Mouse (Mus musculus) midbrain, postnatal 0 days (tissue): Measurements from ENCODE around the gene Armc9. TPM values are rescaled to one million over a fixed set of nuclear protein-coding genes. Genes with fewer than 3 reads are reported as not detected.

Experiments used
- ATAC-seq: fragments of 200-750 bp; cut with Nextera tagmentation; 2 replicates; pipeline ENCODE4 v1.8.0; 2017; ENCODE audit warnings: moderate number of reproducible peaks, mild to moderate bottlenecking, moderate TSS enrichment, moderate library complexity; ENCODE audit not compliant: low FRiP score
- DNase-seq: peaks from one replicate; pipeline ENCODE4 v3.0.0-alpha.2; 2015; ENCODE audit warnings: low spot score
- H3K27ac ChIP-seq: fragments of 300-500 bp; sonication (generic); 2 replicates; pipeline ENCODE4 v1.5.1; 2014; ENCODE audit warnings: low read depth, mild to moderate bottlenecking, low read length, mixed read lengths
- H3K27me3 ChIP-seq: fragments of 300-500 bp; sonication (generic); 2 replicates; pipeline ENCODE4 v1.6.1; 2014; ENCODE audit warnings: low read length, control low read depth, mixed read lengths; ENCODE audit not compliant: insufficient read depth
- H3K36me3 ChIP-seq: fragments of 300-500 bp; sonication (generic); 2 replicates; pipeline ENCODE4 v1.6.1; 2014; ENCODE audit warnings: low read length, control low read depth, mixed read lengths; ENCODE audit not compliant: insufficient read depth
- H3K4me1 ChIP-seq: fragments of 300-500 bp; sonication (generic); 2 replicates; pipeline ENCODE4 v1.6.1; 2014; ENCODE audit warnings: mild to moderate bottlenecking, control low read depth, antibody characterized with exemption, low read length, mixed read lengths; ENCODE audit not compliant: insufficient read depth
- H3K4me2 ChIP-seq: fragments of 300-500 bp; sonication (generic); 2 replicates; pipeline ENCODE4 v1.6.1; 2014; ENCODE audit warnings: low read depth, mild to moderate bottlenecking, low read length, mixed read lengths; ENCODE audit not compliant: poor library complexity, severe bottlenecking
- H3K4me3 ChIP-seq: fragments of 300-500 bp; sonication (generic); 2 replicates; pipeline ENCODE4 v1.5.1; 2014; ENCODE audit warnings: low read depth, mild to moderate bottlenecking, low read length, moderate library complexity
- H3K9ac ChIP-seq: fragments of 300-500 bp; sonication (generic); replicated peaks from 2 replicates; pipeline ENCODE4 v1.6.1; 2014; ENCODE audit warnings: mild to moderate bottlenecking, low read length, moderate library complexity, mixed read lengths; ENCODE audit not compliant: poor library complexity, severe bottlenecking
- H3K9me3 ChIP-seq: fragments of 300-500 bp; sonication (generic); 2 replicates; pipeline ENCODE4 v1.6.1; 2016; ENCODE audit warnings: low read length, control low read depth
- CTCF ChIP-seq: IDR thresholded peaks from 2 replicates; pipeline ENCODE4 v1.5.1; 2016; ENCODE audit warnings: antibody characterized with exemption, mild to moderate bottlenecking
- WGBS: fragments of 180-500 bp; shearing (Covaris S2); extraction: QIAGEN DNeasy Blood & Tissue Kit; methylation state at CpG from one replicate; pipeline ENCODE4 v1.1.7; 2014; 5-methylcytosine and 5-hydroxymethylcytosine counted together
- polyA plus RNA-seq: library from polyadenylated mRNA; unstranded; fragments of >200 nt; fragmentation: Nextera tagmentation; extraction: Ambion mirVana; gene quantifications from 2 replicates; pipeline ENCODE4 v1.2.1, GENCODE M21; 2015
- total RNA-seq: library from RNA; depleted of rRNA; stranded (reverse); fragments of >200 nt; gene quantifications from 2 replicates; pipeline ENCODE4 v1.2.3, GENCODE M21; 2014; rRNA removed

Armc9 gene
- total and polyA plus RNA-seq, 2 experiments from 2014 or later, result 31.0 to 42.6 TPM

DNA sequence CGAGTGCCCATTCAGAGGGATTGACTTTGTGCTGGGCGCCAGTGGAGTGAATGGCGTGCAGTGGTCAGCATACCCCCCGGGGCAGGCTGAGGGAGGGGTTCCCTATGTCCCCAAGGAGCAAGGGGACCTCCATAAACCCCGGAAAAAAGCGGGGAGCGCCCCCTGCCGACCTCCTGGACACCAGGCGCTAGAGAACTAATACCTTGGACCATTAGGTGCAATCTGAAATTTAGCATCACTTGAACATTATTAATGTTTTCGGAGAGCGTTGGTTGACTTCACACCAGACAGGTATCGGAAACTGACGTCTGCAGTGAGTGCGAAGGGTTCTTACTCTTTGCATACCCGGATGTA lies 159.2 kb downstream of the Armc9 start:
- no peak for DNase-seq
- 0 out of 2 replicates have a peak, but pooled peaks cover 3% of the 10 kb centered on the region for H3K27me3 ChIP-seq
- peak; percentile 36; the same call in 1 of the 2 replicates for TF ChIP-seq CTCF
- no peak overlapping the region for H3K27ac ChIP-seq
- ATAC-seq, result no peak
- H3K9me3 ChIP-seq, result no peaks in the 10 kb centered on the region
- H3K4me3 ChIP-seq, result no peak overlapping the region
- no peaks in the 10 kb centered on the region for H3K36me3 ChIP-seq
- no peak overlapping the region for H3K9ac ChIP-seq
- WGBS, result 24% methylated on average over 15 of the region's 15 CpGs
- H3K4me1 ChIP-seq, result no peaks in the 10 kb centered on the region
- no peak overlapping the region for H3K4me2 ChIP-seq

DNA sequence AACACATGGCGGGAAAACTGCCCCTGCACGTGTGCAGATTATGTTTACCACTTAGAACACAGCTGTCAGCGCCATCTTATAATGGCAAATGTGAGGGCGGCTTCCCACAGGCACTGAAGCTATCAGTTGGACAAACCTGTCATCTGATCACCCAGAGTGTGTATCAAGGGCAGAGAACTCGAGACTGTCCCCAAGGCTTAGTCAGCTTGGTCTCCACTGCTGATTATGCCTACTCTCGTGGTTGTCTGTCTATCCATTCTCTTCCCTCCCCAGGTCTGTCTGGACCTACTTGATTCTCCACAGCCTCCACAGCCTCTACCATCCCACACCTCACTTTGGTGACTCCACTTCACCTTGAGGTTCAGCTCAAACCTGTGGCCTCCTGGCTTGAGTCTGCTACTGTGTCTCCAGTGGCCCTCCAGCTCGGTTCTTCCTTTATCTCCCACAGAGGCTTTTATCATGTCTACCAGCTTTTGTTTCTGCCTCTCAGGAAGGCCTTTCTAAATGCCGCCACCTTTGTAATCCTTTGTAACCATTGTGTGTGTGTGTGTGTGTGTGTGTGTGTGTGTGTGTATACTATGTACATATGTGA lies 166.3 kb downstream of the Armc9 start:
- H3K4me1 ChIP-seq, result no peaks in the 10 kb centered on the region
- 88% methylated on average over 6 of the region's 8 CpGs for WGBS
- H3K9me3 ChIP-seq, result no peaks in the 10 kb centered on the region
- H3K27ac ChIP-seq, result no peak overlapping the region
- no peaks in the 10 kb centered on the region for H3K36me3 ChIP-seq
- H3K4me3 ChIP-seq, result no peak overlapping the region
- no peak overlapping the region for H3K4me2 ChIP-seq
- no peak for ATAC-seq
- H3K27me3 ChIP-seq, result no peaks in the 10 kb centered on the region
- no peak for DNase-seq
- no peak for TF ChIP-seq CTCF
- no peak overlapping the region for H3K9ac ChIP-seq

Other genes starting within 250 kb of the Armc9 start
- gene 4933407L21Rik, start 226.3 kb upstream of the Armc9 start, total RNA-seq, result 9.4 and 10.6 TPM in 2 replicates
- gene 4933407L21Rik, start 226.3 kb upstream of the Armc9 start, polyA plus RNA-seq, result 8.5 and 10.1 TPM in 2 replicates
- gene Gpr55, start 193.8 kb upstream of the Armc9 start, total RNA-seq, result 0.22 TPM in 1 of 2 replicates, not detected in the other
- 0.10 and 0.19 TPM in 2 replicates for gene Gpr55, start 193.8 kb upstream of the Armc9 start, polyA plus RNA-seq
- not detected in 2 replicates for gene Spata3, start 138.0 kb upstream of the Armc9 start, total RNA-seq
- gene Spata3, start 138.0 kb upstream of the Armc9 start, polyA plus RNA-seq, result 0.91 and 1.4 TPM in 2 replicates
- 43.4 and 43.9 TPM in 2 replicates for gene 2810459M11Rik, start 108.9 kb upstream of the Armc9 start, total RNA-seq
- 13.4 and 14.3 TPM in 2 replicates for gene 2810459M11Rik, start 108.9 kb upstream of the Armc9 start, polyA plus RNA-seq
- 91.5 and 103 TPM in 2 replicates for gene Psmd1, start 90.4 kb upstream of the Armc9 start, total RNA-seq
- gene Psmd1, start 90.4 kb upstream of the Armc9 start, polyA plus RNA-seq, result 193 and 195 TPM in 2 replicates
- gene Htr2b, start 42.8 kb upstream of the Armc9 start, total RNA-seq, result not detected in 2 replicates
- gene Htr2b, start 42.8 kb upstream of the Armc9 start, polyA plus RNA-seq, result 0.20 and 0.43 TPM in 2 replicates
- gene Gm21972, start 21.1 kb upstream of the Armc9 start, total RNA-seq, result 0.49 and 5.0 TPM in 2 replicates
- gene Gm21972, start 21.1 kb upstream of the Armc9 start, polyA plus RNA-seq, result 0.32 and 0.48 TPM in 2 replicates
- 14.5 and 14.9 TPM in 2 replicates for gene B3gnt7, start 148.1 kb downstream of the Armc9 start, total RNA-seq
- 15.0 and 15.7 TPM in 2 replicates for gene B3gnt7, start 148.1 kb downstream of the Armc9 start, polyA plus RNA-seq
- gene Ncl, start 204.6 kb downstream of the Armc9 start, total RNA-seq, result 29.8 and 40.7 TPM in 2 replicates
- 185 and 209 TPM in 2 replicates for gene Ncl, start 204.6 kb downstream of the Armc9 start, polyA plus RNA-seq